Mouse (Mus musculus): Measurements from ENCODE around the gene Ptpro.

The Ptpro gene

DNA sequence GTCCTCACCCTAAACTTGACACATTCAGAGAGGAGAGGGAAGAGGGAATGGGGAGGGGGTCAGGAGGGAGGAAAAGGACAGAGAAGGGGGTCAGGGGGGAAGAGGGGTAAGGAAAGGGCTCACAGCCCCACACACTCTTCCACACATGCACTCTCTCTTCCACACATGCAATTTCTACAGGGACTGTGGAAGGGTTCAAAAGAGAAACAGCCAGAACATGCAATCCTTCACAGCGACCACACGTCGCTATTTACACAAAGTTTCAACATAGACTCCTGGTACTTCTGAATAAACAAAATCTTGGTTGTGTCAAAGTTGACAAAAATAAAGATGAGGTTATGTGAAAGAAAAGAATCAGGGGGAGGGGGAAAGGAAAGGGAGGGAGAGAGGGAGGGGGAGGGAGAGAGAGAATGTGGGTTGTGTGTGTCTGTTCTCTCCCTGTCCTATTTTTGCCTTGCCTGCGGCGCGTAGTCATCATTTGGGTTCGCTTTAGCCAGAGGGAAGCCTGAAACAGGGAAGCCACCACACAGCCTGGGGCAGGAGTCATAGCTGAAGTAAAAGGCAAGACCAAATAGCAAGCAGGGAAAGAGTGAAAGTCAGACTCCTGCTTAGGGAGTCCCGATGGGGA, 245.2 kb downstream of the Ptpro start:
- no peak for DNase-seq (ENCODE audit: low read depth)

DNA sequence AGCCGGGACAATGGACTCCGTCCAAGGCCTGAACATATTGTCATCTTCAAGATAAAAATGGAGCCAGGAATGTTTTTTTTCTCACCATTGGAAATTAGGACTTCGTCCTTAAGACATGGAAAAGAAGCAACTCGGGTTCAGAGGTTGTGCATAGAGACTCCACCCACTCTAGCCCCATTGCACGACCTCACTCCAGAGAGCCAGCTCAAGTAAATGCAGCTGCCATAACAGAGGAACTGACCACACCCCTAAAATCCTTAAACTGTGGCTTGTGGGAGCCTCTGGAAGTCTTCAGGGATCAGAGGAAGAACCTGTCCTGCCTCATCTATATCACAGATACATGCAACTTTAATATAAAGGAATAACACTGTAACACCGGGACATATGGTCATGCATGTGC, 246.7 kb downstream of the Ptpro start:
- DNase-seq (ENCODE audit: low read depth) = no peak

DNA sequence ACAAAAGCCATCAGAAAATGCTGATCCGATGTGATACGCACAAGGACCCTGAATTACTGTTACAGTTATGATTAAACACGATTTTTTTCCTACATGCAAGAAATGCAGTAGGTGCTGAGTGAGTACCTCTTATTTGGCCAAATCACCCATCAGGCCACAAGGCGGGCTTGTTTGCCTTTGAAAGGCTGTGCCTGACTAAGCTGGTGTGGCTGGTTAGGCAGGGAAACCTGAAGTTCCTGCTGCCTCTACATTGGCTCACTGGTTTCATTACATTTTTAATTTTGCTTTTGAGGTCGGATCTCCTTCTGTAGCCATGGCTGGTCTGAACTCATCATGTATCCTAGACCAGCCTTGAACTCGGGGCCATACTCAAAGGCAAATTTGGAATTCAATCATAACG, 250.9 kb downstream of the Ptpro start:
- no peak for DNase-seq (ENCODE audit: low read depth)

DNA sequence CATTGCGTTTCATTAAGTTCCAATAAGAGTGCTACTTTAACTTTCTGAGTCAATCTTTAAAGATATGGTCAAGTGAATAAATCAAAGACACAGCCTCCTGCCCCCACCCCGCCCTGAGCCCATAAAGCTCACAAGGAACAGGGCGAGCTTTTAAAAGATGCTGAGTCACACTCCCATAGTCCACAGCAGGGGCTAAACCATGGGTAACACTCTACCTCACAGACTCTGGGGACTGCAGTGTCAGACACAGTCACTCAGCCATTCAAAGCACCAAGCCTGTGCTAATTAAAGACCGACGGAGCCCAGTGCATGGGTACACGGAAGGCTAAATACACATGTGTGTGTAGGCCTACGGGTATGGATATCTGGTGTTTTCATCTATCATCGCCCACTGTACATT, 251.3 kb downstream of the Ptpro start:
- no peak for DNase-seq (ENCODE audit: low read depth)

DNA sequence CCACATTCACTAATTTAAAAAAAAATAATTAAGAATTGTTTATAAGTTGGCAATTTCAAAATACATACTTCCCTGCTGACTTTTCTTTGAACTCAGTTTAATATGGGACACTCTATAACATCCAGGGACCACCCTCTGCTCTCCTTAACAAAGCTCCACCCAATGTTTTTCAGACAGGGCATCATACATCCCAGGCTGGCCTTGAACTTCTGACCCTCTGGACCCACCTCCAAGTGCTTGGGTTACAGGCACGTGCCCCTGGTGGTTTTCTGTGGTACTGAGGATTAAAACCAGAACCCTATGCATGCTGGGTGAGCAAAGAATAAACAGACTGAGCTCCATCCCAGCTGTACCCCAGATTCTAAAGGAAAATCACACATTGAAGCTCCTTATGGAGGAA, 251.9 kb downstream of the Ptpro start:
- DNase-seq (ENCODE audit: low read depth) = no peak

DNA sequence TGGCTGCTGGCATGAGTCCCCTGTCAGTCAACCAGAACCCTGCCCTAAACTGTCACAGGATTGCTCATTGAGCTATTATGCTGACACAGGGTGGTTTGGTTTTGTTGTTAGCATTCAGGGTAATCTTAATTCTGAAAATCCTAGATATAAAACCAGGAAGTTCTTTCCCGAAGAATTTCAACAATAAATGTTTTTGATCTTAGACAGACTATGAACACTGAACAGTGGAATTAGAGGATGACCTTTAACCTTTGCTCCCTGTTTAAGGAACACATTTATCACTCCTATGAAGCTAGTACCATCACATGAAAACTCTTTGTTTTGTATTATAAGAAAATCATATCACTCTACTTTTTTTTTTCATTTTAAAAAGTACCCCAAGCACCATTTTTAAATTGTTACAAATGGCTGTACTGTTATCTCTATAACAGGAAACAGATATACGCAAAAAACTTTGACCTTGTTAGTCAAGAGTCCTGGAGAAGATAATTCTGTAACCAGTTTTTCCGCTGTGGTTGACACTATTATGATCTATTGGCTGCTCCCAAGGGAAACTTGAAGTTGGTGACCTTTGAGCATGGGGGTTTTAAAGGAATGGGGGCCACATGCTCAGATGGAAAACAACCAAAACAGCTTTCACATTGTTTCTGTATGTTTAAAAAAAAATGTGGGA, 253.6 kb downstream of the Ptpro start:
- DNase-seq (ENCODE audit: low read depth) = no peak

DNA sequence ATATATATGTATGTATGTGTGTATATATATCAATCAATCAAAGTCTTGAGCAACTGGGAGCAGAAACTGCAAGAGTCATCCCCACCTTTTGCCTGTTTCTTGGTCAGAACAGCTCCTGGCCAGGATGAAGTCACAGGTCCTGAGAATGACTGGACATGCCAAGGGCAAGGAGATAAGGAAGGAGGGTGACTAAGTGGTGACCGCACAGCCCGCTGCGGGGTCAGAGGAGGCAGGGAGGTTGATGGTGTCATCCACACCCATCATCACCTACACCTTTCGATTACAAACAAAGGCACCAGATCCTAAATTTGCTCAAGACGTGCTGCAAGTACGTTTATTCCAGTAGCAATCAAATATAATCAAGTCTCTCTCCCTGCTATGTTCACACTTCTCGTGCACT, 254.4 kb downstream of the Ptpro start:
- DNase-seq (ENCODE audit: low read depth) = no peak

DNA sequence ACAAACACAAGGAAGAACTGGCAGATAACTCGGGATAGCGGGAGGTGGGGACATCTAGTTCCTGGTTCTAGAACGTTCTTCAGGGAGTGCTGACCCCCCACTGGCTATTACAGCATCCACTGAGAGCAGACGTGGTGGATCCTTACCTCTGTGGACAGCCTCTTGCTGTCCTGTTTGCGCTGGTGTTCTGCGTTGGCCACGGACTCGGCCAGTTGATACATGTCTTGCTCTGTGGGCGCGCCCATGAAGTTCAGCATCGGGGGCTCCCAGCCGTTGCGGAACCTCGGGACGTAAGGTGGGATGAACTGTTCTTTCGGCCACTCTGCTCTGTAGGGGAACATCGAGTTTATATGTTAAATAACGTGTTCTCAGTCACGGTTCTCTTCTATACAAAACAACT, 256.8 kb downstream of the Ptpro start:
- no peak for DNase-seq (ENCODE audit: low read depth)

DNA sequence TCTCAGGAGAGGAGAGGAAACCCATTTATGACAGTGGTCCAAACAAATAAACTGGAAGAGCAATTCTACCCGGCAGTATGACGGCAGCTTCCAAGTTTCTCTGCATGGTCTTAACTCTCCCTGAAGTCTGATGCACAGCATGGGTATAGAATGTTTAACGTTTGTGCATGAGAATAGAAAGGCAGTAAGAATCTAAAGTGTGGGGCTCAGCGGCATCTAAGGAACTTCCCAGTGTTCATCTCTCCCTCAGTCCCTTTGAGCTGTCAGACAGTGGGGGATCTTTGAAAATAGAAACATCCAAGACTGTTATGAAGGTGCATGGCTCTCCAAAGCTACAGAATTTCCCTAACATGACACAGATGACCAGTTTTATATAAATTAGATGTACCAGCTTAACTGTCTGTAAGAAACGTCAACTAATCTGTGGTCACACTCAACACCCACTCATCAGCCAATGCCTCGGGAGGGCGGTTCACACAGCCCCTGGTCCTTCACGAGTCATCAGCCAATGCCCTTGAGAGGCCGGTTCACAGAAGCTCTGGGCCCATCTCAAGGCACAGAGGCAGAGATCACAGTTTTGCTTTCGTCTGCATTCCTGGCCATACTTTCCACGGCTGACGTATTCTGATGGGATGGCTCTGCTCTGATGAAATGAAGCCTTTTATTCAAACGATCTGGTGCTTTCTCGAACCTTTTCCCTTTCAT, 257.4 kb downstream of the Ptpro start:
- DNase-seq (ENCODE audit: low read depth) = no peak

DNA sequence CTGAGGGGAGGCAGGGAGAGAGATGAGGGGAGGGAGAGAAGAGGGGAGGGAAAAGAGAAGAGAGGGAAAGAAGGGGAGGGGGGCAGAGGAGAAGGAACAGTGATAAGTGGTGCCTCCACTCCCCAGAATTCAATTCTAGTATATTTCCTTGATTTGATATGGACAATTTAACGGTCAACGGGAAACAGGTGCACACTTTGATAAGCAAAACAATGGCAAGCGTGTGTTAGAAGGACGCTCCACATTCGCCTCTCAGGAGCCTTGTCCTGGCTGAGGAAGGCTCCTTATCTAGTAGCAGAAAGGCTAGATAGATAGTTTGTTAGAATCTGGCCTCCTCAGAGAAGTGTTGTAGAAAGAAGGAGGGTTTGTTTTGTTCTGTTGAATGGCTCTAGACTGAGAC, 260.6 kb downstream of the Ptpro start:
- no peak for DNase-seq (ENCODE audit: low read depth)

All from c-Kit-positive CD71-positive TER-119-negative erythroid progenitor cells, embryonic 14.5 days (primary cell).